Mouse (Mus musculus) left cerebral cortex, postnatal 14 days (tissue): ENCODE results near the gene Gm20532. TPM values are rescaled to one million over a fixed set of nuclear protein-coding genes. Genes with fewer than 3 reads are reported as not detected.

Source experiments
- DNase-seq, 2 experiments: peaks; one replicate each; pipeline ENCODE4 v3.0.0; 2021 to 2022; ENCODE audit warnings: low spot score in 2 of 2, mixed read lengths in 1 of 2
- intact Hi-C: fragments of 180-260 bp; cut with DNase I; formaldehyde crosslinking; loops from one replicate; pipeline ENCODE4 v1.15.1; 2025
- total RNA-seq, 2 experiments: library from RNA; stranded (reverse); gene quantifications; 2 replicates each; pipeline ENCODE4 v1.2.3; 2021

Gene Gm20532
- total RNA-seq, 2 experiments from 2014 or later, result not detected

- intact Hi-C loops, result no loop called here
- DNase-seq, result no peak
Observed at GRCm38 (mm10) chr2:26609261-26609661, 22.8 kb downstream of the Gm20532 start.

- intact Hi-C loops, result no loop called here
- no peak for DNase-seq
Observed at GRCm38 (mm10) chr2:26610526-26610925, 24.1 kb downstream of the Gm20532 start.

GRCm38 (mm10) chr2:26611054-26611453 is 24.6 kb downstream of the Gm20532 start:
- no peak for DNase-seq
- intact Hi-C loops, result no loop called here

DNA sequence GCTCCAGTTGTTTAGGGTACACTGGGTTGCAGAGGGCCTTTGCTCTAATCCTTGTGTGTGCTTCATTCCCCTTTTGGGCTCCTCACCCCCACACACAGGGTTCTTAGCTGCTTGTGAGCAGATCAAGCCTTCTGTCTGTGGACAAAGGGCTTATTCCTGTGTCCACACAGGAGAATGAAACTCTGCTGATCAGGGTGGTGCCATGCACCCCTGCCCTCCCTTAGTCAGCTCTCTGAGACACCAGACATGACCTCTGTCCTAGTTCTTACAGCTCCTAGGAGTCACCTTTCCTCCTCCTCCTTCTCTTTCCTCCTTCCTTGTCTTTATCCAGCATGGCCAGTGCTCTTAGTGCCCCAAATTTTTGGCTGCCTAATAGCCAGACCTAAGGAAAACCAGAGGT is 25.5 kb downstream of the Gm20532 start:
- intact Hi-C loops, result no loop called here

GRCm38 (mm10) chr2:26614903-26615302 is 28.5 kb downstream of the Gm20532 start:
- no peak for DNase-seq
- intact Hi-C loops, result no loop called here

More for the DNA sequence above, 25.5 kb downstream of the Gm20532 start:
- DNase-seq, result no peak

DNA sequence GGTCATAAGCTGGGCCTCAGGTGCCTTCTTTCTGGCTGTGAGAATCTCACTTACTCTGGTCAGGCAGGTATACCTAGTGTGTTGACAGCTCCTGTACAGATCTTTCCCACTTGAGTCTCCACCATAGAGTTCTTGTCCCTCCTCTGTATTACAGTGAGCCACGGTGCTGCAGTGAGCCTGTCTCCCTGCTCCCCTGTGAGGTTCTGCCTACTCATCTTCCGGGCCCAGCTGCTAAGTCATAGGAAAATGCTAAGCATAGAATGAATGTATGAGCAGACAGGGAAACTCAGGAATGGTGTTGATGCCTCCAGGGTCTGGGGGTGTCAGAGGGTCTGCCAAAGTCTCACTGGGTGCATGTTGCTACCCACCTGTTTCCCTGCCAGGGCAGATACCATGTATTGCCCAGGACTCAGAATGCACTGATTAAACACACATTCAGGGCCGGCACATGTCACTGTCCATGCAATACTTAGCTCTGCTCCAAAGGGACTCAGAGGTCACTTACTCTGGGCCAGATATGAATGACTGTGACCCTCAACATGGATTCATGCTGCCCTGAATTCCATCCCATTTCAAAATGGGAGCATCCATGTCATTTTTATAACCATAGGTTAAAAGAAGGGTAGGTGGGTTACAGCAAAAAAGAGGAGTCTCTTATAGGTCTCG is 29.2 kb downstream of the Gm20532 start:
- intact Hi-C loops, result no loop called here
- no peak for DNase-seq

GRCm38 (mm10) chr2:26617331-26617730 is 30.9 kb downstream of the Gm20532 start:
- intact Hi-C loops, result no loop called here
- no peak for DNase-seq

DNA sequence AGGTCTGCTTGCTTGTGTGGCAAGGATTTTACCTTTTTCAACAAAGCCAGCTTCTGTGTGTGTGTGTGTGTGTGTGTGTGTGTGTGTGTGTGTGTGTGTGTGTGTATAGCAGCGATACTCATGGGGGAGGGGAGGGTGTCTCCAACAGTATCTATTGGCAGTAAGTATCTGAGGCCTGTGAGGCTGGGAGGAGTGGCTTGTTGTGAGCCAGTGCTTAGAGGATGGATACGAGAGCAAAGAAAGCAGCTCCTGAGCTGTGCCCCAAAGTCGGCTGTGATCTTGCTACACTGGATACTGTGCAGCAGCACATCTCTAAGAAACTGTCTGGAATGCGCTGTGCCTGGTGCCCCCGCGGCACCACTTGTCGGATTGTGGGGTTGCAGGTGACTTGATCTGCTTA is 31.5 kb downstream of the Gm20532 start:
- no peak for DNase-seq

GRCm38 (mm10) chr2:26621246-26621645 is 34.8 kb downstream of the Gm20532 start:
- DNase-seq, result no peak
- intact Hi-C loops, result no loop called here

More for the DNA sequence above, 31.5 kb downstream of the Gm20532 start:
- intact Hi-C loops, result no loop called here

DNA sequence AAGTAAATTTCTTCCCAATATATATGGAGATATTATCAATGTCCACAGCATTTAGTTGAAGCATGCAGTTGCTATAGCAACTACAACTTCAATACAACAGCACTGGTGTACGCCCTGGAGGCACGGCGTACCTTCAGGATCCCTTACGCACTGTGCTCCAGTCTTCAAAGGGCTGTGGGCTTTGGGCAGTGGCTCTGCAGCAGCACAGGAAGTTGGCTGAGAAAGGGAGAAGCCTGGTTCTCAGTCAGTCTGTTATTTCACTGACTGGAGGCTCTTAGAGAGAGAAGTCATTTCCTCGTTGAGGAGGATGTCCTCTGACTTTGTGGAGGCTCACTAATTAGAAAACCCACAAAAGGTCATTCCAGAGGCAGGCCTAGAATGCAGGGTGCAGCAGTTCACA is 36.5 kb downstream of the Gm20532 start:
- DNase-seq, result no peak
- intact Hi-C loops, result no loop called here

- no peak for DNase-seq
- intact Hi-C loops, result no loop called here
Observed at GRCm38 (mm10) chr2:26625419-26625818, 39.0 kb downstream of the Gm20532 start.

DNA sequence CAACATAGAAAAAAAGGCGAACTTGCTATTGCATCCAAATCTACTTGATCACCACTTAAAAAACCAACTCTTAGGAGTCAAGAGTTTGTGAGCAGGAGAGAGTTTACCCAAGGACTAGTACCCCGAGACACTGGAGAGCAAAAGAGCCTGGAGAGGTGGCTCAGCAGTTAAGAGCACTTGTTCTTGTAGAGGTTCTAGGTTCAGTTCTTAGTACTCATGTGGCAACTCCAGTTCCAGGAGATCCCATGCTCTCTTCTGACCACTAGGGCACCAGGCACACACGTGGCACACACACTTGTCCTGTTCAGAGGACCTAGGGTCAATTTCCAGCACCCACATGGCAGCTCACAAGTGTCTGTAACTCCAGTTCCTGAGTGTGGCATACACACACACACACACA is 39.6 kb downstream of the Gm20532 start:
- no peak for DNase-seq
- intact Hi-C loops, result no loop called here

GRCm38 (mm10) chr2:26627921-26628739 is 41.7 kb downstream of the Gm20532 start, which contains the start of gene Fam69b:
Fam69b (plus strand) TSS chr2:26628457.
- peak; percentile 91 to 93 for DNase-seq
- intact Hi-C loops, result no loop called here

- intact Hi-C loops, result no loop called here
- no peak for DNase-seq
Observed at GRCm38 (mm10) chr2:26628792-26629437, 42.5 kb downstream of the Gm20532 start.

DNA sequence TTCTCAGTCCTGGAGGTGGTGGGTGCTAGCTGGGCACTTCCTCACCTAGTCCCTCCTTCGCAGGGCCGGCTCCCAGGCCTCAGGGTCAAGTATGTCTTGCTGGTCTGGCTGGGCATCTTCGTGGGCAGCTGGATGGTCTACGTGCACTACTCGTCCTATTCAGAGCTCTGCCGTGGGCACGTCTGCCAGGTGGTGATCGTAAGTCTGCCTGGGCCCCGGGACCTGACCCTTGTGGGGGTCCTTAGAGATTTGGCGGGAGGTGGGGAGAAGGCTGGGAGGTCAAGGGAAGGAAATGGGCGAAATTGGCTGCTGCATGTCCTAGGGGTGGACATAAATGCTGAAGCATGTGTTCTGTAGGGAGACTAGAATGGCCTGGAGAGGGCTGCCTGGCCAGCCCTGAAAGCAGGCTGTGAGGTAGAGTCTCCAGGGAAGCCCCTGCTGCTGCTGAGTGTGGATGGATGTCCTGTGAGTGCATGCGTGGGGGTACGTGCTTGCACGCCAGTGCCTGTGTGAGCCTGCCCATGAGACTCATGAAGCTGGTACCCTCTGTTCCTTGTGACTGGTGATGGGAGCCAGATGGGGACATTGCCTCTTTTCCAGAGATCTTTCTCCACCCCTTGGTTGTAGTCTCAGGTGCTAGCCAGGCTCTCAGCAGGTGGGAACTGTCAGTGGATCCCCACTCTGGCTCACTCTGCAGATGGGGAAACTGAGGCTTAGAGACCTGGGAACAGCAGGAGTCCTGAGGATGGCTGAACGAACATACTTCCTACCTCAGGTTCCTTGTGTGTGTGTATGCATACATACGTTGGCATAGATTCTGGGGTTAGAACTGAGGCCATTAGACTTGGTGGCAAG is 46.3 kb downstream of the Gm20532 start:
- intact Hi-C loops, result loop anchor here (5.0 kb wide), 1 partner anchor 185 kb away; the partner anchor contains the start of gene Sec16a
- DNase-seq, result no peak

- DNase-seq, result no peak
- intact Hi-C loops, result loop anchor here (5.0 kb wide), 1 partner anchor 187 kb away; the partner anchor contains the start of gene Sec16a
Observed at GRCm38 (mm10) chr2:26633953-26634530, 47.6 kb downstream of the Gm20532 start.

GRCm38 (mm10) chr2:26634629-26635488 is 48.4 kb downstream of the Gm20532 start:
- intact Hi-C loops, result loop anchor here (5.0 kb wide), 1 partner anchor 188 kb away; the partner anchor contains the start of gene Sec16a
- DNase-seq, result no peak
